Mouse (Mus musculus) hindbrain, embryonic 13.5 days (tissue): ENCODE measurements around the gene Sorcs1. TPM values are rescaled to one million over a fixed set of nuclear protein-coding genes. Genes with fewer than 3 reads are reported as not detected.

Experiments used
- ATAC-seq: fragments of 200-750 bp; cut with Nextera tagmentation; 2 replicates; pipeline ENCODE4 v1.8.0; 2017; ENCODE audit warnings: moderate TSS enrichment; ENCODE audit not compliant: low FRiP score
- H3K27ac ChIP-seq: fragments of 300-500 bp; sonication (generic); 2 replicates; pipeline ENCODE4 v1.5.1; 2015; ENCODE audit warnings: inconsistent platforms, mild to moderate bottlenecking, moderate library complexity
- H3K27me3 ChIP-seq: fragments of 300-500 bp; sonication (generic); 2 replicates; pipeline ENCODE4 v1.6.1; 2015; ENCODE audit warnings: mild to moderate bottlenecking, inconsistent platforms
- H3K36me3 ChIP-seq: fragments of 300-500 bp; sonication (generic); 2 replicates; pipeline ENCODE4 v1.6.1; 2015; ENCODE audit warnings: mild to moderate bottlenecking, inconsistent platforms
- H3K4me1 ChIP-seq: fragments of 300-500 bp; sonication (generic); replicated peaks from 2 replicates; pipeline ENCODE4 v1.6.1; 2015; ENCODE audit warnings: inconsistent platforms
- H3K4me2 ChIP-seq: fragments of 300-500 bp; sonication (generic); 2 replicates; pipeline ENCODE4 v1.6.1; 2015; ENCODE audit warnings: inconsistent platforms, mild to moderate bottlenecking, moderate library complexity
- H3K4me3 ChIP-seq: fragments of 300-500 bp; sonication (generic); 2 replicates; pipeline ENCODE4 v1.5.1; 2015; ENCODE audit warnings: mild to moderate bottlenecking, inconsistent platforms
- H3K9ac ChIP-seq: fragments of 300-500 bp; sonication (generic); 2 replicates; pipeline ENCODE4 v1.6.1; 2015; ENCODE audit warnings: mild to moderate bottlenecking, inconsistent platforms
- H3K9me3 ChIP-seq: fragments of 300-500 bp; sonication (generic); 2 replicates; pipeline ENCODE4 v1.6.1; 2016; ENCODE audit warnings: inconsistent platforms
- WGBS: fragments of 180-500 bp; shearing (Covaris S2); methylation state at CpG from one replicate; pipeline ENCODE4 v1.1.7; 2015; 5-methylcytosine and 5-hydroxymethylcytosine counted together
- polyA plus RNA-seq: library from polyadenylated mRNA; unstranded; fragments of >200 nt; fragmentation: Nextera tagmentation; extraction: Ambion mirVana; gene quantifications from 2 replicates; pipeline ENCODE4 v1.2.1, GENCODE M21; 2015

The Sorcs1 gene
- polyA plus RNA-seq, 1 experiment from 2014 or later = 11.6 TPM

GRCm38 (mm10) chr19:50394101-50394500, 284.3 kb downstream of the Sorcs1 start:
- 86% methylated on average over 5 of the region's 5 CpGs for WGBS

GRCm38 (mm10) chr19:50389925-50390552, 288.4 kb downstream of the Sorcs1 start:
- H3K4me2 ChIP-seq = no peak overlapping the region
- H3K9me3 ChIP-seq = peaks cover 4% of the 10 kb centered on the region
- H3K4me1 ChIP-seq = no peaks in the 10 kb centered on the region
- H3K27me3 ChIP-seq = no peaks in the 10 kb centered on the region
- WGBS = 74% methylated on average over 9 of the region's 9 CpGs
- no peak overlapping the region for H3K27ac ChIP-seq
- H3K36me3 ChIP-seq = no peaks in the 10 kb centered on the region
- no peak overlapping the region for H3K9ac ChIP-seq
- no peak for ATAC-seq
- H3K4me3 ChIP-seq = no peak overlapping the region

More at GRCm38 (mm10) chr19:50394101-50394500, 284.3 kb downstream of the Sorcs1 start:
- Histone ChIP-seq H3K36me3 (no peaks in the 10 kb centered on the region), H3K27me3 (no peaks in the 10 kb centered on the region), H3K4me1 (no peaks in the 10 kb centered on the region), H3K4me3 (no peak overlapping the region), H3K4me2 (no peak overlapping the region), H3K27ac (no peak overlapping the region), H3K9me3 (no peaks in the 10 kb centered on the region), H3K9ac (no peak overlapping the region)
- no peak for ATAC-seq

- WGBS = 51% methylated on average over 5 of the region's 5 CpGs
- Histone ChIP-seq H3K9ac (no peak overlapping the region), H3K36me3 (no peaks in the 10 kb centered on the region), H3K4me2 (no peak overlapping the region), H3K27ac (no peak overlapping the region), H3K4me1 (peaks cover 9% of the 10 kb centered on the region; the same call in 1 of the 2 replicates), H3K27me3 (no peaks in the 10 kb centered on the region), H3K9me3 (no peaks in the 10 kb centered on the region), H3K4me3 (no peak overlapping the region)
- peak; percentile 63; the same call in 1 of the 2 replicates for ATAC-seq
These were observed 299.5 kb downstream of the Sorcs1 start for GRCm38 (mm10) chr19:50378901-50379300.

- H3K9ac ChIP-seq = no peak overlapping the region
- H3K36me3 ChIP-seq = no peaks in the 10 kb centered on the region
- WGBS = 50% methylated on average over 10 of the region's 10 CpGs
- H3K9me3 ChIP-seq = no peaks in the 10 kb centered on the region
- no peaks in the 10 kb centered on the region for H3K27me3 ChIP-seq
- no peak overlapping the region for H3K27ac ChIP-seq
- H3K4me3 ChIP-seq = no peak overlapping the region
- no peak for ATAC-seq
- peak overlapping the region; percentile 31; the same call in 1 of the 2 replicates for H3K4me2 ChIP-seq
- peaks cover 10% of the 10 kb centered on the region; the same call in 1 of the 2 replicates for H3K4me1 ChIP-seq
These were observed 303.7 kb downstream of the Sorcs1 start for GRCm38 (mm10) chr19:50374751-50375150.

- Histone ChIP-seq H3K9ac (no peak overlapping the region), H3K27ac (no peak overlapping the region), H3K4me2 (no peak overlapping the region), H3K4me1 (peaks cover 4% of the 10 kb centered on the region; the same call in 1 of the 2 replicates), H3K36me3 (no peaks in the 10 kb centered on the region), H3K27me3 (no peaks in the 10 kb centered on the region), H3K9me3 (no peaks in the 10 kb centered on the region), H3K4me3 (no peak overlapping the region)
- no peak for ATAC-seq
- 58% methylated on average over 3 of the region's 3 CpGs for WGBS
These were observed 312.0 kb downstream of the Sorcs1 start for GRCm38 (mm10) chr19:50366446-50366845.

- H3K27me3 ChIP-seq = no peaks in the 10 kb centered on the region
- 14% methylated on average over 9 of the region's 9 CpGs for WGBS
- no peaks in the 10 kb centered on the region for H3K9me3 ChIP-seq
- peaks cover 4% of the 10 kb centered on the region; the same call in 1 of the 2 replicates for H3K4me1 ChIP-seq
- H3K4me2 ChIP-seq = no peak overlapping the region
- ATAC-seq = 0 out of 2 replicates have a peak, but pooled peaks have one; percentile 32
- peak overlapping the region; percentile 40; the same call in 1 of the 2 replicates for H3K27ac ChIP-seq
- no peak overlapping the region for H3K9ac ChIP-seq
- H3K4me3 ChIP-seq = no peak overlapping the region
- H3K36me3 ChIP-seq = no peaks in the 10 kb centered on the region
These were observed 315.6 kb downstream of the Sorcs1 start for GRCm38 (mm10) chr19:50362655-50363500.

- Histone ChIP-seq H3K4me3 (no peak overlapping the region), H3K9ac (no peak overlapping the region), H3K4me1 (peaks cover 4% of the 10 kb centered on the region; the same call in 1 of the 2 replicates), H3K36me3 (no peaks in the 10 kb centered on the region), H3K9me3 (no peaks in the 10 kb centered on the region; the same call in 1 of the 2 replicates), H3K27ac (no peak overlapping the region), H3K4me2 (no peak overlapping the region), H3K27me3 (no peaks in the 10 kb centered on the region)
- 31% methylated on average over 2 of the region's 2 CpGs for WGBS
- no peak for ATAC-seq
These were observed 319.9 kb downstream of the Sorcs1 start for GRCm38 (mm10) chr19:50358561-50358960.

- Histone ChIP-seq H3K9ac (no peak overlapping the region), H3K9me3 (no peaks in the 10 kb centered on the region), H3K4me3 (no peak overlapping the region), H3K4me1 (peaks cover 12% of the 10 kb centered on the region), H3K36me3 (no peaks in the 10 kb centered on the region), H3K27ac (no peak overlapping the region), H3K4me2 (no peak overlapping the region), H3K27me3 (no peaks in the 10 kb centered on the region)
- WGBS = 79% methylated on average over 8 of the region's 8 CpGs
- ATAC-seq = no peak
These were observed 339.2 kb downstream of the Sorcs1 start for GRCm38 (mm10) chr19:50339211-50339610.

GRCm38 (mm10) chr19:50336751-50337150, 341.7 kb downstream of the Sorcs1 start:
- Histone ChIP-seq H3K27me3 (no peaks in the 10 kb centered on the region), H3K9me3 (no peaks in the 10 kb centered on the region), H3K4me1 (peaks cover 7% of the 10 kb centered on the region; the same call in 1 of the 2 replicates), H3K27ac (no peak overlapping the region), H3K36me3 (no peaks in the 10 kb centered on the region), H3K4me2 (no peak overlapping the region), H3K4me3 (no peak overlapping the region), H3K9ac (no peak overlapping the region)
- 89% methylated on average over 3 of the region's 3 CpGs for WGBS
- ATAC-seq = no peak

GRCm38 (mm10) chr19:50331136-50331535, 347.3 kb downstream of the Sorcs1 start:
- Histone ChIP-seq H3K4me1 (peaks cover 3% of the 10 kb centered on the region; the same call in 1 of the 2 replicates), H3K36me3 (no peaks in the 10 kb centered on the region), H3K4me3 (no peak overlapping the region), H3K27me3 (no peaks in the 10 kb centered on the region), H3K27ac (no peak overlapping the region), H3K4me2 (no peak overlapping the region), H3K9ac (no peak overlapping the region), H3K9me3 (no peaks in the 10 kb centered on the region)
- WGBS = 84% methylated on average over 3 of the region's 3 CpGs
- ATAC-seq = no peak

- Histone ChIP-seq H3K4me2 (no peak overlapping the region), H3K4me3 (no peak overlapping the region), H3K9ac (no peak overlapping the region), H3K9me3 (no peaks in the 10 kb centered on the region), H3K4me1 (no peaks in the 10 kb centered on the region), H3K27me3 (no peaks in the 10 kb centered on the region), H3K36me3 (no peaks in the 10 kb centered on the region), H3K27ac (no peak overlapping the region)
- no peak for ATAC-seq
- 87% methylated on average over 8 of the region's 8 CpGs for WGBS
These were observed 350.6 kb downstream of the Sorcs1 start for GRCm38 (mm10) chr19:50327804-50328203.

- Histone ChIP-seq H3K27me3 (no peaks in the 10 kb centered on the region), H3K4me2 (no peak overlapping the region), H3K27ac (no peak overlapping the region), H3K4me3 (no peak overlapping the region), H3K9me3 (no peaks in the 10 kb centered on the region), H3K36me3 (no peaks in the 10 kb centered on the region), H3K9ac (no peak overlapping the region), H3K4me1 (no peaks in the 10 kb centered on the region)
- WGBS = 65% methylated on average over 3 of the region's 3 CpGs
- no peak for ATAC-seq
These were observed 352.3 kb downstream of the Sorcs1 start for GRCm38 (mm10) chr19:50326151-50326550.
